Mouse (Mus musculus) heart, embryonic 15.5 days (tissue): ENCODE data around the gene Dmrt1. TPM values are rescaled to one million over a fixed set of nuclear protein-coding genes. Genes with fewer than 3 reads are reported as not detected.
A peak's percentile ranks its signal among the peaks of the same experiment; 100 is the strongest.

Experiments
- ATAC-seq: fragments of 200-750 bp; cut with Nextera tagmentation; replicated peaks from 2 replicates; pipeline ENCODE4 v1.8.0; 2017; ENCODE audit warnings: low read depth, moderate TSS enrichment; ENCODE audit not compliant: insufficient number of reproducible peaks, insufficient read depth, low FRiP score
- H3K27ac ChIP-seq: fragments of 300-500 bp; sonication (generic); 2 replicates; pipeline ENCODE4 v1.5.1; 2015; ENCODE audit warnings: mild to moderate bottlenecking, inconsistent platforms
- H3K27me3 ChIP-seq: fragments of 300-500 bp; sonication (generic); 2 replicates; pipeline ENCODE4 v1.6.1; 2015; ENCODE audit warnings: inconsistent platforms
- H3K36me3 ChIP-seq: fragments of 300-500 bp; sonication (generic); 2 replicates; pipeline ENCODE4 v1.6.1; 2015; ENCODE audit warnings: mild to moderate bottlenecking, inconsistent platforms
- H3K4me1 ChIP-seq: fragments of 300-500 bp; sonication (generic); replicated peaks from 2 replicates; pipeline ENCODE4 v1.6.1; 2015; ENCODE audit warnings: inconsistent platforms
- H3K4me2 ChIP-seq: fragments of 300-500 bp; sonication (generic); 2 replicates; pipeline ENCODE4 v1.6.1; 2015; ENCODE audit warnings: inconsistent platforms, mild to moderate bottlenecking, moderate library complexity
- H3K4me3 ChIP-seq: fragments of 300-500 bp; sonication (generic); 2 replicates; pipeline ENCODE4 v1.5.1; 2015; ENCODE audit warnings: mild to moderate bottlenecking, inconsistent platforms
- H3K9ac ChIP-seq: fragments of 300-500 bp; sonication (generic); 2 replicates; pipeline ENCODE4 v1.6.1; 2015; ENCODE audit warnings: mild to moderate bottlenecking, inconsistent platforms
- H3K9me3 ChIP-seq: fragments of 300-500 bp; sonication (generic); replicated peaks from 2 replicates; pipeline ENCODE4 v1.6.1; 2016; ENCODE audit warnings: inconsistent platforms
- whole genome bisulfite sequencing: fragments of 180-500 bp; shearing (Covaris S2); methylation state at CpG from one replicate; pipeline ENCODE4 v1.1.7; 2015; ENCODE audit warnings: mixed read lengths; 5-methylcytosine and 5-hydroxymethylcytosine counted together
- polyA plus RNA-seq: library from polyadenylated mRNA; unstranded; fragments of >200 nt; fragmentation: Nextera tagmentation; extraction: Ambion mirVana; gene quantifications from 2 replicates; pipeline ENCODE4 v1.2.1, GENCODE M21; 2015

Gene Dmrt1
- polyA plus RNA-seq, 1 experiment from 2014 or later: not detected

DNA sequence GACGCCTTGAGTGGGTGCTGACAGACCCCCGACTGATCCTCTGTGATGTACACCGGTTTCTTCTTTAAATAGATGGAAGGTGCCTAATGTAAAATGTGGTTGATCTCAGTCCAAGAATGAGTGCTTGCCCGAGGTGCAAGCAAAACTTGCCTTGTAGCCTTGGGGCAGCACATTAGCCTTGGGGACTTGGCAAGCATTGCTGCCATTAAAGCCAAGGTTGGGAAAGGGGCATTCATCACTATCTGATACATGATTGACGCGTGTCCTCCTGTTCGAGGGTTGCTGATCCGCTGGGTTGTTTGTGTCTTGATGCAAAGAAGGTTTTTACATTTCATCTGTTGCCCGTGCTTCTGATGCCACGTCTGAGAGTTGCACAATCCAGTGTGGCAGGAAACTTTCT is 69.0 kb downstream of the Dmrt1 start:
- H3K4me2 ChIP-seq: peak overlapping the region; percentile 63
- no peak overlapping the region for H3K9ac ChIP-seq
- peaks cover 30% of the 10 kb centered on the region for H3K27me3 ChIP-seq
- no peak overlapping the region for H3K4me3 ChIP-seq
- no peak overlapping the region for H3K27ac ChIP-seq
- H3K9me3 ChIP-seq: no peaks in the 10 kb centered on the region; the same call in 1 of the 2 replicates
- no peaks in the 10 kb centered on the region for H3K36me3 ChIP-seq
- WGBS: 20% methylated on average over 10 of the region's 10 CpGs
- no peak for ATAC-seq
- H3K4me1 ChIP-seq: peaks cover 25% of the 10 kb centered on the region

DNA sequence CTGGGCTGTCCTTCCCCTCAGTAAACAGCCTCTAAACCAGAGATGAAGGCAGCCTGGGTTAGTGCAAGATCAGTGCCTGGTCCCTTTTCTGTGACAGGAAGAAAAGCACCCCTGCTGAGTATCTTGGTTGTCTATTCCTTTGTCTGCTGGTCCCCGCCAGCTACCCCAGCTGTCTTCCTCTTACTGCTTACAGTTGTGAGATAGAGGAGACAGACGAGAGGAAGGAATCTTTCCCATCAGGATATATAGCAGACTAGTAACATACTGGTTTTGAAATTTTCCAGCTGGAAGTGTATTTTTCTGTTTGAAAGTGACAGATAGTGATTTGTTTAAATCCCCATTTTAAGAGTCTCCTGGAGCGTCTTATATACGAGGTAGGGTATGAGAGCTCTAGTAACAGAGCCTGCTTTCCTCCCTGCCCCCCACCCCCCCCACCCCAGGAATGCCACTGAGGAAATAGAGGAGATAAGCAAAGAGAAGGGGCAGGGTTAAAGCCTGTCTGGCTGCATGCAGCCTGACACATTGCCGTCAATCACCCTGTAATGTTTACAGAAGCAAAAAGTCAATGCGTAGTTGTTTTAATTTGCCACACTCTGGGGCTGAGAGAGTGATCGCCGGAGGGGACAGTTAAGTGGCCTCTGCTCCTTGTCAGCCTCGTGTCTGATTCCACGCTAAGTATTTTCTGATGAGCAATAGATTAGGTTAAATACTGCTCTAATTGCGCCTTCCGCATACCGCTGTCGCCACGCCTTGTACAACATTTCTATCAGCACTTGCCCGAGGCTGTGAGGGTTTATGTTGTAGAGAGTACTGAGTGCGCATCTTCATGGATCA is 69.8 kb downstream of the Dmrt1 start:
- Histone ChIP-seq H3K9me3 (no peaks in the 10 kb centered on the region; the same call in 1 of the 2 replicates), H3K27ac (no peak overlapping the region), H3K4me2 (peak overlapping the region; percentile 63), H3K36me3 (no peaks in the 10 kb centered on the region), H3K4me1 (peaks cover 25% of the 10 kb centered on the region), H3K4me3 (peak overlapping the region; percentile 32), H3K27me3 (peaks cover 26% of the 10 kb centered on the region), H3K9ac (no peak overlapping the region)
- ATAC-seq: peak; percentile 57; the same call in 1 of the 2 replicates
- WGBS: 3% methylated on average over 17 of the region's 17 CpGs

DNA sequence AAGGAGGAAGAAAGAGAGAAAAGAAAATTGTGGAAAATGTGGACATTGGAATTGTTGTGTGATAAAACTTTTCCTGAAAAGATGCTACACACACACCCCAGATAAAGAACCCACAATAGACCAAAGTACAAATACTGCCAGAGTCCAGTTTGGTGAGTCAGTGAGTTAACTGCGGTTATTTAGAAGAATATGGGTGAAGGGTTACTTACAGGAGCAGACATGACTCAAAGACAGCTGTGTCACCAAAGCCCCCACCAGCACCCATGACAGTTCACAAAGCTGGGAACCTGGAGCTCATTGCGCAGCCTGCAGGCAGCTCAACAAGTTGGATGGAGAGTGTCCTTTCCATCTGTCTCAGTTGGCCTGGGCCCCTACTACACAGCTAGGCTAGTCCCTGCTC is 72.9 kb downstream of the Dmrt1 start:
- Histone ChIP-seq H3K4me1 (peaks cover 25% of the 10 kb centered on the region), H3K4me3 (no peak overlapping the region), H3K36me3 (no peaks in the 10 kb centered on the region), H3K4me2 (no peak overlapping the region), H3K9ac (no peak overlapping the region), H3K27me3 (0 out of 2 replicates have a peak, but pooled peaks cover 11% of the 10 kb centered on the region), H3K27ac (no peak overlapping the region), H3K9me3 (no peaks in the 10 kb centered on the region; the same call in 1 of the 2 replicates)
- ATAC-seq: no peak
- 92% methylated on average over 2 of the region's 2 CpGs for WGBS

DNA sequence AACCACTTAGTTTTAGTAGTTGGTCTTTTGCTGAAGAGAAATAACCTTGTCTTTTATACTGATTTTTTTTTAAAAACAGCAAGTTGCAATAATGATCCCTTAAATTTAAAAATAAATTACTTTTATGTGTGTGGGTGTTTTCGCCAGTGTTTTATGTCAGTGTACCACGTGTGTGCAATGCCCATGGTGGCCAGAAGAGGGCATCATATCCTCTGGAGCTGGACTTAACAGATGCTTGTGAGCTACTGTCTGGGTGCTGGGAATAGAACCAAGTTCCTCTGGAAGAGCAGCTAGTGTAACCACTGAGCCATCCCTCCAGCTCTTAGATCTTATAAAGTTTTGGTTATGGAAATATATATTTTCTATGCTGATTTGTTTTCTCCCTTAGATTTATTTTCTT is 74.0 kb downstream of the Dmrt1 start:
- H3K4me1 ChIP-seq: peaks cover 18% of the 10 kb centered on the region
- H3K27ac ChIP-seq: no peak overlapping the region
- H3K36me3 ChIP-seq: no peaks in the 10 kb centered on the region
- H3K4me2 ChIP-seq: no peak overlapping the region
- H3K9ac ChIP-seq: no peak overlapping the region
- no peak overlapping the region for H3K4me3 ChIP-seq
- ATAC-seq: no peak
- no peaks in the 10 kb centered on the region; the same call in 1 of the 2 replicates for H3K9me3 ChIP-seq
- H3K27me3 ChIP-seq: peaks cover 17% of the 10 kb centered on the region
- WGBS: 87% methylated on average over 2 of the region's 2 CpGs

DNA sequence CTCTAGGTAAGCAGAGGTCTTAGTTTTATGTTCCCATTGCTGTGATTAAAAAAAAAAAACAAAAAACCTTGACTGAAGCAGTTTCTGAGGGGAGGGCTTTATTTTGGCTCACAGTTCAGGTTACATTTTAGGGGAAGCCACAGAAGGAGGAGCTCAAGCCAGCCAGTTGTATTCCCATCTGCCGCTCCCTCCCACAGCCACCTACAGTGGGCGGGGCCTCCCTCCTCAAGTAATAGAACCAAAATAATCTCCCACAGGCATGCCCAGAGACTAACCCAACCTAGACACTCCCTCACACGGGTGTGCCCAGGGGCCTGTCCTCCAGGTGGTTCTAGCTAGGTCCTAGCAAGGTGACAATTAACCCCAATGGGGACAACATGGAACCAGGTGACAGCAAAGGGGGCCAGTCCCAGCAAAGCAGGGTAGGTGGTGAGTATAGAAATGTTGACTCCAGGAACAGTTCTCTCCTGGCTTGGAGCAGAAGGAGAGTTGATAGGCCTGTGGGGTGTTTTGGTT is 92.4 kb downstream of the Dmrt1 start:
- 76% methylated on average over 3 of the region's 3 CpGs for WGBS
- no peak overlapping the region for H3K9ac ChIP-seq
- no peak for ATAC-seq

DNA sequence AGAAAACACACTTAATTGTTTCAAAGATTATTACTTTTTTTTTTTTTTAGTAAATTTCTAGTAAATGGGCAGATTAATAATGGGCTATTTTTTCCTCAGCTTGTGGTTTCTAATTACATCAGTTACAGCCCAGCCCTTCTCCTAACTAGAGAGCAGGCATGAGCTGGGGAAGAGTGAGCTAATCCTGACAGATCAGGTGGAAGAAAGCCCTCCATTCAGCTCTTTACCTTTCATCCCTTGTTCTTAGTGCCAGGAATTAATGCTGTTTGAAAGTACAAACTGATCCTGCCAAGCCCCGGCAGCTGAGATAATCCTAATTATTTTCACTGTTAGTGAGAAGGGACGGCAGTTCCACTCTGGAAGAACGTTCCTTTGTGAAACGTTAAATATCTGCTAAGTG is 93.2 kb downstream of the Dmrt1 start:
- Histone ChIP-seq H3K9me3 (no peaks in the 10 kb centered on the region), H3K4me1 (no peaks in the 10 kb centered on the region), H3K4me3 (no peak overlapping the region), H3K27me3 (peaks cover 77% of the 10 kb centered on the region), H3K4me2 (no peak overlapping the region), H3K27ac (no peak overlapping the region), H3K9ac (no peak overlapping the region), H3K36me3 (no peaks in the 10 kb centered on the region)
- ATAC-seq: no peak
- WGBS: 19% methylated on average over 4 of the region's 4 CpGs

More for the DNA sequence above, 92.4 kb downstream of the Dmrt1 start:
- H3K4me3 ChIP-seq: no peak overlapping the region
- no peaks in the 10 kb centered on the region for H3K9me3 ChIP-seq
- no peaks in the 10 kb centered on the region for H3K36me3 ChIP-seq
- H3K27me3 ChIP-seq: peaks cover 77% of the 10 kb centered on the region
- H3K27ac ChIP-seq: no peak overlapping the region
- no peaks in the 10 kb centered on the region for H3K4me1 ChIP-seq
- H3K4me2 ChIP-seq: no peak overlapping the region

DNA sequence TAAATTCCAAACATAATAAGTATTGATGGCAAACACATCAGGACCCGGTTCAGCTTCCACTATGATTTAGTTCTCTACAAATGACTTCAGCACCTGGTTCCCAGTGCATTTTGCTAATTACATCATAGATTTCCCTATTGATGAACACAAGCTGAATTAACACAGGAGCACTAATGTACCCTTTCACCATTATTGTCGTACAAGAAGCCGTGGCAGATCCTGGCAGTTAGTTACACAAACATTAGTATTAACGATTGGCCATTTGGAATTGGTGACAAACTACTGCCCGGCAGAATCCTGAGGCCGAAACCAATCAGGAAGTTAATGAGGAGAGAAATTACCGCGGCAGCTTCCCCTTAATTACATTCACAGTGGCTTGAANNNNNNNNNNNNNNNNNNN is 96.5 kb downstream of the Dmrt1 start:
- no peak overlapping the region for H3K4me2 ChIP-seq
- peaks cover 94% of the 10 kb centered on the region for H3K27me3 ChIP-seq
- H3K9me3 ChIP-seq: no peaks in the 10 kb centered on the region
- 14% methylated on average over 8 of the region's 8 CpGs for WGBS
- H3K36me3 ChIP-seq: no peaks in the 10 kb centered on the region
- no peak overlapping the region for H3K4me3 ChIP-seq
- no peak overlapping the region for H3K9ac ChIP-seq
- no peak for ATAC-seq
- H3K27ac ChIP-seq: no peak overlapping the region
- peaks cover 11% of the 10 kb centered on the region for H3K4me1 ChIP-seq

DNA sequence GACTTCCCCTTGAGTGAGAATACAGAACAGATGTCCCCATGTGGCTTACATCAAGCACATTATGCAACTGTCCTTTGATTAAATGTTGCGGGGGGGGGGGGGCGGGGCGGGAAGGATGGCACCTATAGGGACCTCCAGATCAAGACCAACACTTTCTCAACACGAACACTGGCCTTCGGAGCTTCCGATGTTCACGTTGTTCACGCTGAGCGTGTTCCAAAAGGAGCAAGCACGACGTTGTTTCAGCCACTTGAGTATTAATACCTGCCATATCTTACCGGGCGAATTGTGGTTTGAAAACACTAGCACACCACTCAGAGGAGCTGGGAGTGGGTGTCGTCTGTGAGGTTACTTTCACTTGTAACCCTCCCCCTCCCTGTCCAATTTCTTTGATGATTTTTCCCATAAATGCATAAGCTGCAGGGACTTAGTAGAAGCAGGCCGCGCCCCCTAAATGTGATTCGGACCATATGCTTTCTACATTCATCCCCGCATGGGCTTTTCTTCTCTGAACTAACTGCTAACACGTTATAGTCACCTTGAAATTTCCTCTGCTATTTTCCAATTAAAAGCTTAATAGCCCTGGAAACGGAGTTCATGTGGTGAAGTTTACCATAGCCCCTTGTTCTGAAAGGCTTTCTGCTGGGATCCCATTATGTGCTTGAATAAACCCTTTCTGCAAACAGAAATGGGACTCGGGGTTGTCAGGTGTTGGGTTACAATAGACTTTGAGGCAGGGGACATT is 102.2 kb downstream of the Dmrt1 start:
- Histone ChIP-seq H3K4me3 (no peak overlapping the region), H3K9me3 (no peaks in the 10 kb centered on the region), H3K36me3 (no peaks in the 10 kb centered on the region), H3K4me1 (peaks cover 30% of the 10 kb centered on the region), H3K4me2 (no peak overlapping the region), H3K27ac (no peak overlapping the region), H3K27me3 (peaks cover 95% of the 10 kb centered on the region), H3K9ac (no peak overlapping the region)
- 3% methylated on average over 21 of the region's 21 CpGs for WGBS
- ATAC-seq: no peak

DNA sequence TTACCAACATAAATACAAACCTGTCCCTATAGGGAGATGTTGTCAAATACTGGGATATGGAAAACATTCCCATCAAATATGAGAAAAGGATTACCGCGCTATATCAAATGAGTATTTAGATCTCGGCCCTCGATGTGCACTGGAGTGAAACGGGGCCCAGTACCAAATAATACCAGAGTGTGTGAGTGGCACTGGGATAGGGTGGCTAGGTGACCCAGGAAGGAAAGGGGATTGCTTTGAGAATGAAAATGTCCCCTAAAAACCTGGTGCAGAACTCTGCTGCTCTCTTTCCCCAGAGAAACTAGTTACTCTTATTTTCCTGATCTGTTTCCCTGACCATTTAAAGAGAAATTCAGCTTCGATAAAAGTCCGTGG is 102.8 kb downstream of the Dmrt1 start:
- Histone ChIP-seq H3K27ac (no peak overlapping the region), H3K4me2 (no peak overlapping the region), H3K4me3 (no peak overlapping the region), H3K27me3 (peaks cover 96% of the 10 kb centered on the region), H3K4me1 (peaks cover 30% of the 10 kb centered on the region), H3K9me3 (no peaks in the 10 kb centered on the region), H3K9ac (no peak overlapping the region), H3K36me3 (no peaks in the 10 kb centered on the region)
- ATAC-seq: no peak
- WGBS: 6% methylated on average over 7 of the region's 7 CpGs

DNA sequence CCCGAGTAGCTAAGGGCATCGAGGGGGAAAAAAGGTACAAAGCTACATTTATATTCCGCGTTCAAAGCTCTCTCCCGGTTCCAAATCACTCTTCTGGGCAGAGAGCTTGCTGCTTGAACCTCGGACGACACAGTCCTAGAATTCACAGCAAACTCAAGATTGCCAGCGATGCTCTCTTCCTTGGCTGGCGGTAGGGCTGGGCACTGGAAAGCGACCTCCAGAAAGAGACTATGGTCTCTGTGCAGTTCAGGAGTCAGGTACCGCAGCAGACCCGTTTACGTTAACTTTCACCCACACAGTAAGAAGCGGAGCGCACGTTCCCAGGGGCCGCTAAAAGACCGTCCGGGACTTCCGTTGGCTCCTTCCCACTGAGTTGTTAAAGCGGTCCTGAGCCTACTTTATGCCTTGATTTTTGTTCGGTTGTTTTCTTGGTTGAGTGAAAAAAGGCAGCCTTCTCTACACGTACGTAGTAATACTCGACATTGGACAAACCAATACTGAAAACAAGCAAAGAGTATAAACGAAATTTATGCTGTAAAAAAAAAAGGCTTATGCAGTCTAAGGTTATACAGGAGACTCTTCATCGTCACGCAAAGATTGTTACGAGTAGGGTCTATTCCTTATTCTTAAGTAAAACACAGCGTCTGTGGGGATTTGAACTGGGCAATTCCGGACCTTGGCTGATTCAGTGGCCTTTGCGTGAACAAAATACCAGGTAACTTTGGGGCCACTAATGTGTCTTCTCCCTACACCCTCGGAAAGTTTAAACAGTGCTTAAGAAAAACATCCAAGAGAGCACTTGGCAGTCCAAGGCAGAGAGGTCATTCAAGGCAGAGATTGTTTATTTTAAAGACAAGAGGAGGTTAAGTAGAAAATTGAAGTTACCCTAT is 103.8 kb downstream of the Dmrt1 start:
- Histone ChIP-seq H3K4me2 (peak overlapping the region; percentile 73; the same call in 1 of the 2 replicates), H3K36me3 (no peaks in the 10 kb centered on the region), H3K4me3 (no peak overlapping the region), H3K4me1 (peaks cover 30% of the 10 kb centered on the region), H3K9ac (no peak overlapping the region), H3K27me3 (peaks cover 96% of the 10 kb centered on the region), H3K27ac (no peak overlapping the region), H3K9me3 (no peaks in the 10 kb centered on the region)
- no peak for ATAC-seq
- WGBS: 1% methylated on average over 33 of the region's 33 CpGs

DNA sequence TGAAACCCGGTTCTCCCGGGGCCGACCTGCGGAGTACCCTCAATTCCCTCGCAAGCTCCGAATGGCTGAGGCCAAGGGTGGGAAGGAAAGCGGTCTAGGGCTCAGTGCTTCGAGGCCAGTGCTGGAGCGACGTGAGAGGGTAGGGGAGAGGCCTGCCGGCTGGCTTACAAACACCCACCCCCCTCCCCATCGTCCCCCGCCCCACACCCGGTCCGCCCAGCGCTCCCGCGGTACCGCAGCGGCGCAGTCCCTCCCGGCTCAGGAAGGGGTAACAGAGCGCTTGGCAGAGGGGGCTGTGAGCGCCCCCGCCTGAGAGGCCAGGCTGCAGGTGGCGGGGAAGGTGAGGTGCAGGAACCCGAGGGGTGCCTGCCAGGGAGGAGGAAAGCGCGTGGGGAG is 104.6 kb downstream of the Dmrt1 start, which contains the start of gene Dmrt3:
Gene Dmrt3 (plus strand): TSS at position 287 of the 396 bp plus-strand sequence.
- no peak for ATAC-seq
- H3K9ac ChIP-seq: 0 out of 2 replicates have a peak within 1 kb of the TSS, but pooled peaks have one; percentile 23
- H3K4me2 ChIP-seq: peak within 1 kb of the TSS; percentile 73
- no peaks in the 10 kb centered on the region for H3K36me3 ChIP-seq
- H3K9me3 ChIP-seq: no peaks in the 10 kb centered on the region
- under 1% methylated on average over 29 of the region's 29 CpGs for WGBS
- no peak within 1 kb of the TSS for H3K27ac ChIP-seq
- H3K4me1 ChIP-seq: peaks cover 30% of the 10 kb centered on the region
- peak within 1 kb of the TSS; percentile 42 for H3K4me3 ChIP-seq
- H3K27me3 ChIP-seq: peaks cover 96% of the 10 kb centered on the region
